Mouse (Mus musculus) heart, embryonic 16.5 days (tissue): ENCODE measurements around the gene Mtch1. TPM values are rescaled to one million over a fixed set of nuclear protein-coding genes. Genes with fewer than 3 reads are reported as not detected.

ENCODE experiments used
- polyA plus RNA-seq: library from polyadenylated mRNA; unstranded; fragments of >200 nt; fragmentation: Nextera tagmentation; extraction: Ambion mirVana; gene quantifications from 2 replicates; pipeline ENCODE4 v1.2.1, GENCODE M21; 2015

Gene Mtch1
- polyA plus RNA-seq, 1 experiment from 2014 or later, result 220 TPM

Other genes starting within 250 kb of the Mtch1 start
- gene Rab44, start 233.8 kb downstream of the Mtch1 start, polyA plus RNA-seq, result 2.2 and 4.4 TPM in 2 replicates
- 13.3 and 14.1 TPM in 2 replicates for gene Cpne5, start 109.8 kb downstream of the Mtch1 start, polyA plus RNA-seq
- 101 and 104 TPM in 2 replicates for gene Ppil1, start 83.7 kb downstream of the Mtch1 start, polyA plus RNA-seq
- 95.4 and 96.8 TPM in 2 replicates for gene BC004004, start 79.1 kb downstream of the Mtch1 start, polyA plus RNA-seq
- gene Pi16, start 30.3 kb downstream of the Mtch1 start, polyA plus RNA-seq, result 3.5 and 4.0 TPM in 2 replicates
- gene Fgd2, start 13.0 kb upstream of the Mtch1 start, polyA plus RNA-seq, result 4.8 and 4.9 TPM in 2 replicates
- gene Pim1, start 142.8 kb upstream of the Mtch1 start, polyA plus RNA-seq, result 14.4 and 15.7 TPM in 2 replicates
- gene Gm17657, start 201.7 kb upstream of the Mtch1 start, polyA plus RNA-seq, result not detected in 2 replicates
- 9.1 and 9.9 TPM in 2 replicates for gene Tbc1d22b, start 201.9 kb upstream of the Mtch1 start, polyA plus RNA-seq
- 0.85 and 1.3 TPM in 2 replicates for gene Tmem217, start 204.5 kb upstream of the Mtch1 start, polyA plus RNA-seq